Mouse (Mus musculus): Measurements from ENCODE around the gene Pex10. TPM values are rescaled to one million over a fixed set of nuclear protein-coding genes. Genes with fewer than 3 reads are reported as not detected.
A peak's percentile ranks its signal among the peaks of the same experiment; 100 is the strongest.

Pex10 gene
- polyA plus RNA-seq, 1 experiment from 2014 or later: 24.0 TPM

GRCm38 (mm10) chr4:155097452-155097851, 30.6 kb downstream of the Pex10 start:
- H3K4me1 ChIP-seq: peaks cover 11% of the 10 kb centered on the region
- H3K9ac ChIP-seq: no peak overlapping the region
- H3K4me2 ChIP-seq: no peak overlapping the region
- H3K27me3 ChIP-seq: no peaks in the 10 kb centered on the region
- ATAC-seq (replicated peaks; ENCODE audit: low FRiP score): no peak
- H3K36me3 ChIP-seq: peaks cover 8% of the 10 kb centered on the region; the same call in 1 of the 2 replicates
- 79% methylated on average over 6 of the region's 6 CpGs for WGBS
- no peaks in the 10 kb centered on the region for H3K9me3 ChIP-seq (replicated peaks)
- no peak overlapping the region for H3K27ac ChIP-seq
- no peak overlapping the region for H3K4me3 ChIP-seq (replicated peaks)

GRCm38 (mm10) chr4:155098572-155098971, 31.8 kb downstream of the Pex10 start:
- Histone ChIP-seq H3K4me3 (replicated peaks) (no peak overlapping the region), H3K9ac (no peak overlapping the region), H3K27ac (no peak overlapping the region), H3K4me1 (peaks cover 11% of the 10 kb centered on the region), H3K4me2 (no peak overlapping the region), H3K27me3 (no peaks in the 10 kb centered on the region), H3K9me3 (replicated peaks) (no peaks in the 10 kb centered on the region), H3K36me3 (peaks cover under 1% of the 10 kb centered on the region; the same call in 1 of the 2 replicates)
- 78% methylated on average over 4 of the region's 4 CpGs for WGBS
- no peak for ATAC-seq (replicated peaks; ENCODE audit: low FRiP score)

GRCm38 (mm10) chr4:155107886-155108285, 41.1 kb downstream of the Pex10 start:
- no peak for ATAC-seq (replicated peaks; ENCODE audit: low FRiP score)
- H3K9ac ChIP-seq: no peak overlapping the region
- WGBS: 94% methylated on average over 4 of the region's 4 CpGs
- no peaks in the 10 kb centered on the region for H3K36me3 ChIP-seq
- H3K4me2 ChIP-seq: no peak overlapping the region
- no peak overlapping the region for H3K4me3 ChIP-seq (replicated peaks)
- peaks cover 17% of the 10 kb centered on the region for H3K4me1 ChIP-seq
- H3K27ac ChIP-seq: no peak overlapping the region
- no peaks in the 10 kb centered on the region for H3K9me3 ChIP-seq (replicated peaks)
- H3K27me3 ChIP-seq: no peaks in the 10 kb centered on the region

GRCm38 (mm10) chr4:155109471-155109870, 42.7 kb downstream of the Pex10 start:
- no peaks in the 10 kb centered on the region for H3K27me3 ChIP-seq
- no peak overlapping the region for H3K4me2 ChIP-seq
- no peaks in the 10 kb centered on the region for H3K36me3 ChIP-seq
- peaks cover 23% of the 10 kb centered on the region for H3K4me1 ChIP-seq
- no peak for ATAC-seq (replicated peaks; ENCODE audit: low FRiP score)
- peak overlapping the region; percentile 20; the same call in 1 of the 2 replicates for H3K27ac ChIP-seq
- H3K9me3 ChIP-seq (replicated peaks): no peaks in the 10 kb centered on the region
- WGBS: 47% methylated on average over 5 of the region's 5 CpGs
- no peak overlapping the region for H3K4me3 ChIP-seq (replicated peaks)
- H3K9ac ChIP-seq: no peak overlapping the region

- no peaks in the 10 kb centered on the region for H3K9me3 ChIP-seq (replicated peaks)
- H3K27me3 ChIP-seq: no peaks in the 10 kb centered on the region
- H3K4me3 ChIP-seq (replicated peaks): no peak overlapping the region
- H3K4me2 ChIP-seq: no peak overlapping the region
- 0 out of 2 replicates have a peak overlapping the region, but pooled peaks have one; percentile 14 for H3K27ac ChIP-seq
- H3K9ac ChIP-seq: no peak overlapping the region
- H3K4me1 ChIP-seq: peaks cover 22% of the 10 kb centered on the region
- ATAC-seq (replicated peaks; ENCODE audit: low FRiP score): no peak
- WGBS: 71% methylated on average over 8 of the region's 8 CpGs
- H3K36me3 ChIP-seq: no peaks in the 10 kb centered on the region
Observed at GRCm38 (mm10) chr4:155113766-155114410, 47.1 kb downstream of the Pex10 start.

GRCm38 (mm10) chr4:155116607-155117006, 49.8 kb downstream of the Pex10 start:
- Histone ChIP-seq H3K9me3 (replicated peaks) (no peaks in the 10 kb centered on the region), H3K4me3 (replicated peaks) (no peak overlapping the region), H3K4me2 (no peak overlapping the region), H3K9ac (no peak overlapping the region), H3K4me1 (peaks cover 23% of the 10 kb centered on the region), H3K27ac (no peak overlapping the region), H3K27me3 (no peaks in the 10 kb centered on the region), H3K36me3 (no peaks in the 10 kb centered on the region)
- ATAC-seq (replicated peaks; ENCODE audit: low FRiP score): no peak
- 69% methylated on average over 4 of the region's 4 CpGs for WGBS

- WGBS: 72% methylated on average over 6 of the region's 6 CpGs
- Histone ChIP-seq H3K27me3 (no peaks in the 10 kb centered on the region), H3K4me3 (replicated peaks) (no peak overlapping the region), H3K27ac (no peak overlapping the region), H3K36me3 (no peaks in the 10 kb centered on the region), H3K4me1 (peaks cover 32% of the 10 kb centered on the region), H3K9me3 (replicated peaks) (no peaks in the 10 kb centered on the region), H3K4me2 (no peak overlapping the region), H3K9ac (no peak overlapping the region)
- no peak for ATAC-seq (replicated peaks; ENCODE audit: low FRiP score)
Observed at GRCm38 (mm10) chr4:155117396-155117978, 50.7 kb downstream of the Pex10 start.

- no peak overlapping the region for H3K4me2 ChIP-seq
- H3K4me3 ChIP-seq (replicated peaks): no peak overlapping the region
- H3K4me1 ChIP-seq: peaks cover 40% of the 10 kb centered on the region
- ATAC-seq (replicated peaks; ENCODE audit: low FRiP score): no peak
- H3K27ac ChIP-seq: no peak overlapping the region
- WGBS: 62% methylated on average over 10 of the region's 10 CpGs
- no peaks in the 10 kb centered on the region for H3K27me3 ChIP-seq
- no peaks in the 10 kb centered on the region for H3K36me3 ChIP-seq
- H3K9ac ChIP-seq: no peak overlapping the region
- H3K9me3 ChIP-seq (replicated peaks): no peaks in the 10 kb centered on the region
Observed at GRCm38 (mm10) chr4:155118278-155118677, 51.5 kb downstream of the Pex10 start.

- H3K27ac ChIP-seq: peak overlapping the region; percentile 33
- no peaks in the 10 kb centered on the region for H3K36me3 ChIP-seq
- no peak for ATAC-seq (replicated peaks; ENCODE audit: low FRiP score)
- no peaks in the 10 kb centered on the region for H3K27me3 ChIP-seq
- H3K9me3 ChIP-seq (replicated peaks): no peaks in the 10 kb centered on the region
- H3K4me3 ChIP-seq (replicated peaks): no peak overlapping the region
- no peak overlapping the region for H3K9ac ChIP-seq
- H3K4me1 ChIP-seq: peaks cover 52% of the 10 kb centered on the region
- WGBS: 82% methylated on average over 7 of the region's 7 CpGs
- H3K4me2 ChIP-seq: no peak overlapping the region
Observed at GRCm38 (mm10) chr4:155120038-155120437, 53.2 kb downstream of the Pex10 start.

GRCm38 (mm10) chr4:155120583-155120982, 53.8 kb downstream of the Pex10 start:
- H3K9ac ChIP-seq: no peak overlapping the region
- H3K36me3 ChIP-seq: no peaks in the 10 kb centered on the region
- no peaks in the 10 kb centered on the region for H3K9me3 ChIP-seq (replicated peaks)
- WGBS: 60% methylated on average over 5 of the region's 5 CpGs
- no peak for ATAC-seq (replicated peaks; ENCODE audit: low FRiP score)
- peaks cover 54% of the 10 kb centered on the region for H3K4me1 ChIP-seq
- peak overlapping the region; percentile 33 for H3K27ac ChIP-seq
- no peak overlapping the region for H3K4me2 ChIP-seq
- H3K4me3 ChIP-seq (replicated peaks): no peak overlapping the region
- no peaks in the 10 kb centered on the region for H3K27me3 ChIP-seq

GRCm38 (mm10) chr4:155121222-155121621, 54.4 kb downstream of the Pex10 start:
- H3K9me3 ChIP-seq (replicated peaks): no peaks in the 10 kb centered on the region
- no peak overlapping the region for H3K4me2 ChIP-seq

More at GRCm38 (mm10) chr4:155121222-155121621, 54.4 kb downstream of the Pex10 start:
- WGBS: 79% methylated on average over 6 of the region's 6 CpGs
- no peak for ATAC-seq (replicated peaks; ENCODE audit: low FRiP score)
- Histone ChIP-seq H3K9ac (no peak overlapping the region), H3K27me3 (no peaks in the 10 kb centered on the region), H3K27ac (peak overlapping the region; percentile 33), H3K4me1 (peaks cover 52% of the 10 kb centered on the region), H3K4me3 (replicated peaks) (no peak overlapping the region), H3K36me3 (no peaks in the 10 kb centered on the region)

Data from kidney, embryonic 15.5 days (tissue).